Mouse (Mus musculus): Measurements from ENCODE around the gene Csf3.

DNA sequence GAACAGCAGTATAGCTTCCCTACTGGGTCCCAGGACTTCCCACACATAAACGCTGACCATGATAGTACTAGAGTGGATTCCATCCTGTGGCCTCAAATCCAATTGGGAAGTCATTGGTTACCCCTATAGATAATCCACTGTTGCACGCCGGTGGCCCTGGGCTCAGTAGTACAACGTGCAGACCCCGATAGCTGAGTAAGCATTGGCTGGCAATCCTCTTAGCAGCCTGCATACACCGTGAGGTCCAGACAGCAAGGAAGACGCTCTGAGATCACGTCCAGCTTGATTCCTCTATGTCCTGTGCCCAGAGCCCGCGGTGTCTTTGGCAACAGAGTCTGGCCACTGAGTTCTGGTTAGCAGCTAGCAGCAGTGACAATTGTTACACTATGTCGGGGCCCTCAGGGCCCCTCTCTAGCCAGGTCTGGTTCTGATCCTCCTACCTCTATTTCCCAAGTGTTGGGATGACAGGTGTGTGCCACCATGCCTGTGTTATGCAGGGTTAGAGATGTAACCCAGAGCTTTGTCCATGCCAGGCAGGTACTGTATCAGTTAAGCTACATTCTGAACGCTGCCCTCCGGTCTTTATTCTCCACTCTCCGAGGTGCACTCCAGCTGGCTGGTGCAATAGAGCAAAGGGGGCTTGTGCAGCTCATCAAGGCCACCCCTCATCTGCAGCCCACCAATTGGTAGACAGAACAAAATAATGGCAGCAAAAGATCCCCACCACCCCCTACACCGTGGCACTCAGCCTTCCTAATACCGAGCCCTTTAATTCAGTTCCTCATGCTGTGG is 2.0 kb upstream of the Csf3 start:
- TF ChIP-seq CTCF (IDR thresholded peaks at IDR 0.05) (no peak), POLR2A (IDR thresholded peaks at IDR 0.05; ENCODE audit: insufficient read depth, low read depth, low read length) (no peak)
